Mouse (Mus musculus) large intestine, adult 2 months (tissue): ENCODE measurements around the gene Trim10. TPM values are rescaled to one million over a fixed set of nuclear protein-coding genes. Genes with fewer than 3 reads are reported as not detected.
"Not testable (repeated sequence)": the region's sequence is repeated elsewhere in the genome, so short reads cannot be mapped to it uniquely, and the experiment has no call there.

ENCODE experiments used
- DNase-seq: peaks from one replicate; pipeline ENCODE4 v3.0.0-alpha.2; 2012; ENCODE audit warnings: low read depth, low spot score
- WGBS: fragments of 180-500 bp; shearing (Covaris S2); methylation state at CpG from one replicate; pipeline ENCODE4 v1.1.7; 2018; 5-methylcytosine and 5-hydroxymethylcytosine counted together
- polyA plus RNA-seq: library from polyadenylated mRNA; depleted of rRNA; stranded (reverse); fragments of >200 nt; gene quantifications from 2 replicates; pipeline ENCODE4 v1.2.3, GENCODE M21; 2012

Gene Trim10
- polyA plus RNA-seq, 1 experiment: 0.24 TPM

DNA sequence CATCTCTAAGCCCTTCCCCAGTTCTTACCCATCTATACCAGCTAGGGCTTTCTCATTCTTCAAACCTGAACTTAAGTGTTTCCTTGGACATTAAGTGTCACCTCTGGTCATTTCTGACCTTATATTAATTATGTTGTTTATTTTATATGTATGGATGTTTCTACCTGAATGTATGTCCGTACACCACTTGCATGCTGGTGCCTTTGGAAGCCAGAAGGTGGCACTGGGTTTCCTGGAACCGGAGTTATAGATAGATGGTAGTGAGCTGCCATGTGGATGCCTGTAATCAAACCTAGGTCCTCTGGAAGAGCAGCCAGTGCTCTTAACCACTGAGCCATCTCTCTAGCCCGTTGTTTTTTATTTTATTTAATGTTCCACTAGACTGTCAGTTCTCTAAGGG is 13.9 kb upstream of the Trim10 start:
- DNase-seq: no peak
- 84% methylated on average over 3 of the region's 3 CpGs for WGBS

GRCm38 (mm10) chr17:36856236-36856635 is 13.1 kb upstream of the Trim10 start:
- DNase-seq: no peak
- WGBS: 88% methylated on average over 4 of the region's 4 CpGs

DNA sequence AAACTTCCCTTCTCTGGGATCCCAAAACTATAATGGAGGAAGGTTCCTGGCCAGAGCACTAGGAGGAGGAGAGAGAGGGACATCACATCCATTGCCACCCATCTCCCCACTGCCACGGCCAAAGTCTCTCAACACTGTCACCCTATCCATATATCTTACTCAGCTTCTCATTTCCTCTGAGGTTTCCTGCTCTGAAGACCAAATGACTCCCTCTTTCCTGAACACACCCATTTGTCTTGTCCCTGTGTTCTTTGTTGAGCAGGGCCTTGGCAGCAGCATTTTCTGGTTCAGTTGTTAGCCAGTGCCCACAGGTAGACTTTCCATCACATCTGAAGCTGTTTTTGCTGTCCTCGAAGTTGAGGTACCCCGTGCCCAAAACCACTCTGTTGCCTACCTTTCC is 11.2 kb upstream of the Trim10 start:
- WGBS: 85% methylated on average over 3 of the region's 3 CpGs

GRCm38 (mm10) chr17:36861680-36862079 is 7.7 kb upstream of the Trim10 start:
- DNase-seq: no peak
- 16% methylated on average over 2 of the region's 2 CpGs for WGBS

More for the DNA sequence above, 11.2 kb upstream of the Trim10 start:
- no peak for DNase-seq

GRCm38 (mm10) chr17:36866719-36867527 is 2.5 kb upstream of the Trim10 start, which contains the start of gene Trim15:
TSS of gene Trim15 (minus strand) at chr17:36867210.
- WGBS: 7% methylated on average over 29 of the region's 29 CpGs
- DNase-seq: peak; percentile 79

- 90% methylated on average over 2 of the region's 2 CpGs for WGBS
- DNase-seq: no peak
Observed at GRCm38 (mm10) chr17:36868836-36869235, 538 bp upstream of the Trim10 start.

DNA sequence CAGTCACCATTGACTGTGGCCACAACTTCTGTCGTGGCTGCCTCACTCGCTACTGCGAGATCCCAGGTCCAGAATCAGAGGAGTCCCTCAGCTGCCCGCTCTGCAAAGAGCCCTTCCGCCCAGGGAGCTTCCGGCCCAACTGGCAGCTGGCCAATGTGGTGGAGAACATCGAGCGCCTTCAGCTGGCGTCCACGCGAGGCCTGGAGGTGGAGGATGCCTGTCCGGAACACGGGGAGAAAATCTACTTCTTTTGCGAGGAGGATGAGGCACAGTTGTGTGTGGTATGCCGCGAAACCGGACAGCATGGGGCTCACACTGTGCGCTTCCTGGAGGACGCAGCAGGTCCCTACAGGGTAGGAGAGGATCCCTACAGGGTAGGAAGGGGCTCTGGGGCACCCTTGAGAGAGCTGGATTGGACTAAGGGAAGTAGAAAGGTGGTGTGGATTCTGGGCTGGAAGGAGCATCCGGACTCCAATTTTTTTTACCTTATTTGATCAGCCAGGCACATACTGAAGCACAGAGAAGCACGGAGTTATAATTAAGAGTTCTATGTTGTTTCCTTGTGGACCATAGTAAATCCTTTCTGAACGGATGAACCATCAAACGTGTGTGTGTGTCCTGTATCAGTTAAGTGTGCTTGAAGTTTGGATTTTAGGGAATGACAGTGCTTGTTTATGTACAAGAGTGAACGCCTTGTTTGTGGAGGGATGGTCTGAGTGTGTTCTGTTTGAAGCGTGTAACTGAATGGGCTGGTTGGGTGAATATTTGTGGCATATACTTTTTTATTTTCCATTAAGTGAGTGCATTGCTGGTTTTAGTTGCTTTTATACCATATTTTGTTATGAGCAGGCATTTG is 809 bp downstream of the Trim10 start:
- 65% methylated on average over 25 of the region's 25 CpGs for WGBS
- no peak for DNase-seq

DNA sequence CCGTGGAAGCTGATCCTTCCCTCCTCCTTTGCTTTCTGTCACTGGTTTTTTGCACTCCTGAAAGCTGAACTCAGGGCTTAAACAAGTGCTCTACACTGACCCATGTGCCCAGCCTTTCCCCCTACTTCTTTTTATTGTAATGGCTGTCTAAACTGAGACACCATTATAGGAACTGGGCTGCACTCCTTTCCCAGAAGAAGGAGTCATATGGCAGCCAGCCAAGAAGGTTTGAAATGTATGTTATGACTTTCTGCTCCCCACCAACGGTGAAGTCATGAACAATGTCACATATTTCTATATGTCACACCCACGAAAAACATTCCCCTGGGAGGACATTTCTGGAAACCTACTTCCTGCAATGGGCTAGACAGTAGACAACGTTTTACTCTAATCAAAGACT is 5.3 kb downstream of the Trim10 start:
- DNase-seq: no peak
- 22% methylated on average over 4 of the region's 4 CpGs for WGBS

GRCm38 (mm10) chr17:36883350-36883749 is 14.0 kb downstream of the Trim10 start:
- 77% methylated on average over 2 of the region's 2 CpGs for WGBS

GRCm38 (mm10) chr17:36885132-36885790 is 15.9 kb downstream of the Trim10 start:
- WGBS: 45% methylated on average over 12 of the region's 12 CpGs
- DNase-seq: no peak

More at GRCm38 (mm10) chr17:36883350-36883749, 14.0 kb downstream of the Trim10 start:
- no peak for DNase-seq

GRCm38 (mm10) chr17:36890073-36890903 is 20.9 kb downstream of the Trim10 start, which contains the start of gene Trim40:
TSS of gene Trim40 (minus strand) at chr17:36890123.
- 42% methylated on average over 5 of the region's 5 CpGs for WGBS
- DNase-seq: no peak

GRCm38 (mm10) chr17:36891496-36891895 is 22.1 kb downstream of the Trim10 start:
- 92% methylated on average over 1 of the region's 1 CpGs for WGBS
- DNase-seq: not testable (repeated sequence)

GRCm38 (mm10) chr17:36892362-36892761 is 23.0 kb downstream of the Trim10 start:
- DNase-seq: no peak
- 2% methylated on average over 2 of the region's 2 CpGs for WGBS

GRCm38 (mm10) chr17:36893387-36893786 is 24.0 kb downstream of the Trim10 start:
- WGBS: 51% methylated on average over 5 of the region's 5 CpGs

DNA sequence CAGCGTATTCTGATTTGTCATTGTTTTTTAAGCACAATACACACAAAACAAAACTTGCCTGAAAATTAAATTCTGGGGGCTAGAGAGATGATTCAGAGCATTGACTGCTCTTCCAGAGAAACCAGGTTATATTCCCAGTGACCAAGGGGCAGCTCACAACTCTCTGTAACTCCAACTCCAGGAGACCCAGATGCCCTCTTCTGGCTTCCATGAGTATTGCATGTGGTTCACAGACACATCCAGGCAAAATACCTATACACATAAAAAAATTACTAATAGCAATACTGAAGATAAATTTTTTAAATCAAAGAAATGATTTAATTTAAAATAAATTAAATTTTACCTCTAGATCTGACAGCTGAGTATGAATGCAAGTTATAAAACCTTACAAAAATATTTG is 27.2 kb downstream of the Trim10 start:
- 71% methylated on average over 1 of the region's 1 CpGs for WGBS
- DNase-seq: no peak

More at GRCm38 (mm10) chr17:36893387-36893786, 24.0 kb downstream of the Trim10 start:
- DNase-seq: no peak

- peak; percentile 89 for DNase-seq
Observed at GRCm38 (mm10) chr17:36897065-36897464, 27.7 kb downstream of the Trim10 start.

- no peak for DNase-seq
- 28% methylated on average over 6 of the region's 6 CpGs for WGBS
Observed at GRCm38 (mm10) chr17:36897552-36898205, 28.3 kb downstream of the Trim10 start, which contains the start of gene Trim31. TSS of gene Trim31 (plus strand) at chr17:36898118.

DNA sequence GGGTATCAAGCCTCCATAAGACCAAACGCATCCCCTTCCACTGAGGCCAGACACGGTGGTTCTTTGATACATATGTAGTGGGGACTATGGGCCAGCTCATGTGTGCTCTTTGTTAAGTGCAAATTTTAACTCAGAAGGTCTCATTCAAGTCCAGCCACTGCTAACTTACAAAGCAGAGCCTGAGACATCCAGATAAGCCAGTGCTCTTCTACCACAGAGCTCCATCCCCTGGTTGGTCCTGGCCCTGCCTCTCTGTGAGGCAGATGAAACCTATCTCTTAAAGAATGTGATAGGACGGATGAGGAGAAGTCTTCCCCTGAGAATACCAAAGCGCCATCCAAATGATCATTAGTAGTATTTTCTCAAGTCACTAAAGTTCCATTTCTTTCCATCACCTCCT is 30.0 kb downstream of the Trim10 start:
- no peak for DNase-seq
- WGBS: 71% methylated on average over 4 of the region's 4 CpGs

DNA sequence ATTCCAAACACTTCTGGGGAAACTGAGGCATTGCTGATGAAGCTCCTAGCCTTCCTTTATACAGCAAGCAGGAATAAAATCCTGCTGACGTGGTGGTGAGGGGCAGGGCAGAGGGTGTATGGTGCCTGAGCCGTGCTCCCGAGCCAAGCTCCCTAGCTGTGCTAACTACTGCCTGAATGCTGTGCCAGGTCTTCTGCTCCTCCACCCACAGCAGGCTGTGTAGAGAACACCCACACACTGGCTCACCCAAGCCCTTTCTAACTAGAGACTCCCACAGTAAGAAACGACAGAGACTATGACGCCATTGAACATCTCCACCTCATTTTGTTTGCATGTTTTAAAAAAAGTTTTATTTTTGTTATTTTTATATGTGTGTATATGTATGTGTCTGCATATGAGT is 30.6 kb downstream of the Trim10 start:
- WGBS: 43% methylated on average over 5 of the region's 5 CpGs

More for the DNA sequence above, 30.6 kb downstream of the Trim10 start:
- DNase-seq: no peak
